Mouse (Mus musculus) hindbrain, embryonic 13.5 days (tissue): ENCODE measurements around the gene Pamr1. TPM values are rescaled to one million over a fixed set of nuclear protein-coding genes. Genes with fewer than 3 reads are reported as not detected.
A peak's percentile ranks its signal among the peaks of the same experiment; 100 is the strongest.

ENCODE experiments used
- ATAC-seq: fragments of 200-750 bp; cut with Nextera tagmentation; 2 replicates; pipeline ENCODE4 v1.8.0; 2017; ENCODE audit warnings: moderate TSS enrichment; ENCODE audit not compliant: low FRiP score
- H3K27ac ChIP-seq: fragments of 300-500 bp; sonication (generic); 2 replicates; pipeline ENCODE4 v1.5.1; 2015; ENCODE audit warnings: inconsistent platforms, mild to moderate bottlenecking, moderate library complexity
- H3K27me3 ChIP-seq: fragments of 300-500 bp; sonication (generic); 2 replicates; pipeline ENCODE4 v1.6.1; 2015; ENCODE audit warnings: mild to moderate bottlenecking, inconsistent platforms
- H3K36me3 ChIP-seq: fragments of 300-500 bp; sonication (generic); 2 replicates; pipeline ENCODE4 v1.6.1; 2015; ENCODE audit warnings: mild to moderate bottlenecking, inconsistent platforms
- H3K4me1 ChIP-seq: fragments of 300-500 bp; sonication (generic); replicated peaks from 2 replicates; pipeline ENCODE4 v1.6.1; 2015; ENCODE audit warnings: inconsistent platforms
- H3K4me2 ChIP-seq: fragments of 300-500 bp; sonication (generic); 2 replicates; pipeline ENCODE4 v1.6.1; 2015; ENCODE audit warnings: inconsistent platforms, mild to moderate bottlenecking, moderate library complexity
- H3K4me3 ChIP-seq: fragments of 300-500 bp; sonication (generic); 2 replicates; pipeline ENCODE4 v1.5.1; 2015; ENCODE audit warnings: mild to moderate bottlenecking, inconsistent platforms
- H3K9ac ChIP-seq: fragments of 300-500 bp; sonication (generic); 2 replicates; pipeline ENCODE4 v1.6.1; 2015; ENCODE audit warnings: mild to moderate bottlenecking, inconsistent platforms
- H3K9me3 ChIP-seq: fragments of 300-500 bp; sonication (generic); 2 replicates; pipeline ENCODE4 v1.6.1; 2016; ENCODE audit warnings: inconsistent platforms
- WGBS: fragments of 180-500 bp; shearing (Covaris S2); methylation state at CpG from one replicate; pipeline ENCODE4 v1.1.7; 2015; 5-methylcytosine and 5-hydroxymethylcytosine counted together
- polyA plus RNA-seq: library from polyadenylated mRNA; unstranded; fragments of >200 nt; fragmentation: Nextera tagmentation; extraction: Ambion mirVana; gene quantifications from 2 replicates; pipeline ENCODE4 v1.2.1, GENCODE M21; 2015

Pamr1 gene
- polyA plus RNA-seq, 1 experiment from 2014 or later, result 4.5 TPM

DNA sequence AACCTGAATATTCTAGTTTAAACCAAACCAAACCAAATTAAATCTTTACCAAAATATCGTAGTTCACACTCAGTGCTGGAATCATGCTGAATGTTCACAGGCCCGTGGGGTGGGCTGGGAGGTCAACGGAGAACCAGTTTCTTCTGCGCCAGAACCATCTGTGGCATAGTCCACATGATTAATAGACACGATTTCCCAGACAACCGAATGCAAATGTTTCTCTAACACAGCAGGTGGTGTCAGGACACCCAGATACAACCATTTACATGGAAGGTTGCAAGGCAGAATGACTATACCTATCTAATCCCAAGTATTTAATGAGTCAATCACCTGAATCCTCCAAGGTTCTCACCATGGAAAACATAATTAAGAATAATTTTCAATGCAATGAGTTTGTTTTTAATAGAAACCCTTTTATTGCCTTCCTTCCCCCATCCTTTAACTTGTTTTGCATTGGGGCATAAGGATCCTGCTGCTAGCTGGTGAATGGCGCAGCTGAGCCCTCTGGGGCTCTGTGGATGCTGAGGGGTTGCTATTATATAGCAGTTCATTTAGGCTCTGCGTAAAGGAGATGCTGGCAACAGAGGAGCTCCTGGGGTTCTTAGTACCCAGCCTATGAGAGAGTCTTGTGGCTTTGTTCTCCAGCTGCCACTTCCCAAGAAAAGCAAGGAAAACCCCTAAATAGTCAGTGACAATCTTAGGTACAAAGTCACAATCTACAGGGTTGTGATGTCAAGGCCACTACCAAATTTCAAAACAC is 106.3 kb downstream of the Pamr1 start:
- Histone ChIP-seq H3K9ac (no peak overlapping the region), H3K27ac (peak overlapping the region; percentile 59), H3K9me3 (no peaks in the 10 kb centered on the region), H3K4me3 (no peak overlapping the region), H3K4me1 (peaks cover 42% of the 10 kb centered on the region), H3K4me2 (no peak overlapping the region), H3K27me3 (0 out of 2 replicates have a peak, but pooled peaks cover 3% of the 10 kb centered on the region), H3K36me3 (no peaks in the 10 kb centered on the region)
- WGBS, result 21% methylated on average over 8 of the region's 8 CpGs
- ATAC-seq, result no peak

DNA sequence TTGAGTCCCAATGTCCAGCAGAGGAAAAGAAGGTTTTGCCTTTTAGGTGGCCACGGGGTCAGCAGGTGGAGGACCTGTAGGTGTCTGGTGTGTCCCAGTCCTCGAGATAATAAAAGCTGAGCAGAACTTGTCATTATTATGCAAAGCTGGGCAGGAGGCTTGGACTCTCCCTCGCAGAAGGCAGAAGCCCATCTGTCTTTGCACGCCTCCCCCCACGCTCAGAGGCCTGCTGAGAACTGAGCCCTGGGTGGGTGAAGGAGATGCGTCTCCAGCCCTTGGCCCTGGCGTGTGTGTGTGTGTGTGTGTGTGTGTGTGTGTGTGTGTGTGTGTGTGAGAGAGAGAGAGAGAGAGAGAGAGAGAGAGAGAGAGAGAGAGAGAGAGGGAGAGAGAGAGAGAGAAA is 107.9 kb downstream of the Pamr1 start:
- WGBS, result 2% methylated on average over 6 of the region's 7 CpGs
- peak overlapping the region; percentile 76 for H3K4me3 ChIP-seq
- H3K9ac ChIP-seq, result peak overlapping the region; percentile 88
- peak overlapping the region; percentile 96 for H3K27ac ChIP-seq
- peaks cover 53% of the 10 kb centered on the region for H3K4me1 ChIP-seq
- H3K4me2 ChIP-seq, result peak overlapping the region; percentile 73
- 0 out of 2 replicates have a peak, but pooled peaks cover 3% of the 10 kb centered on the region for H3K27me3 ChIP-seq
- no peaks in the 10 kb centered on the region for H3K36me3 ChIP-seq
- no peaks in the 10 kb centered on the region for H3K9me3 ChIP-seq
- ATAC-seq, result 0 out of 2 replicates have a peak, but pooled peaks have one; percentile 45

DNA sequence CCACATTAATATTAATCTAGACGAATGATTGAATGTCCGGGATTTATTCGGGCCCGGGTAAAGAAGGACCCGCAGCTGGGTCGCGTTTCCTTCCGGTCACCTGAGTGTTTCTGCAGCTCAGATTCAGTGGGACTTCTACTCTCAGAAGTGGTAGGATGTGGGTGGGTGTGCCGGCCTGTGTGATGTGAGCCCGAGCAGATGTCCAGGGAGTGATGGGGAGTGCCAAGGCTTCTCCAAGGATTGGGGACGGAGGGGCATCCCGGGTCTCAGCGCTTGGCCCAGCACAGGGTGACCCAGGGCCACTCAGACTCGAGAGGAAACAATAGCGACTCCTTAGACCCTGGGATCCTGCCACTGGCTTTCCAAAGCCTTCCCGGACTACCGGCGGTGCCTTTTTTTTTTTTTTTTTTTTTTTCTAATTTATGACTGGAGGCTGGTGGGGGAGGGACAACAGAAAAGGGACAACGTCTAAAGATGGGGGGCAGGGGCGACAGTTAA is 108.4 kb downstream of the Pamr1 start, which contains the start of gene Slc1a2:
Slc1a2 (plus strand) TSS at position 497 of the 498 bp plus-strand sequence.
- H3K4me3 ChIP-seq, result peak within 1 kb of the TSS; percentile 76
- peak within 1 kb of the TSS; percentile 73 for H3K4me2 ChIP-seq
- H3K4me1 ChIP-seq, result peaks cover 58% of the 10 kb centered on the region
- H3K36me3 ChIP-seq, result no peaks in the 10 kb centered on the region
- under 1% methylated on average over 20 of the region's 20 CpGs for WGBS
- H3K9ac ChIP-seq, result peak within 1 kb of the TSS; percentile 88
- no peaks in the 10 kb centered on the region for H3K9me3 ChIP-seq
- ATAC-seq, result peak; percentile 40
- H3K27ac ChIP-seq, result peak within 1 kb of the TSS; percentile 96
- 0 out of 2 replicates have a peak, but pooled peaks cover 3% of the 10 kb centered on the region for H3K27me3 ChIP-seq

DNA sequence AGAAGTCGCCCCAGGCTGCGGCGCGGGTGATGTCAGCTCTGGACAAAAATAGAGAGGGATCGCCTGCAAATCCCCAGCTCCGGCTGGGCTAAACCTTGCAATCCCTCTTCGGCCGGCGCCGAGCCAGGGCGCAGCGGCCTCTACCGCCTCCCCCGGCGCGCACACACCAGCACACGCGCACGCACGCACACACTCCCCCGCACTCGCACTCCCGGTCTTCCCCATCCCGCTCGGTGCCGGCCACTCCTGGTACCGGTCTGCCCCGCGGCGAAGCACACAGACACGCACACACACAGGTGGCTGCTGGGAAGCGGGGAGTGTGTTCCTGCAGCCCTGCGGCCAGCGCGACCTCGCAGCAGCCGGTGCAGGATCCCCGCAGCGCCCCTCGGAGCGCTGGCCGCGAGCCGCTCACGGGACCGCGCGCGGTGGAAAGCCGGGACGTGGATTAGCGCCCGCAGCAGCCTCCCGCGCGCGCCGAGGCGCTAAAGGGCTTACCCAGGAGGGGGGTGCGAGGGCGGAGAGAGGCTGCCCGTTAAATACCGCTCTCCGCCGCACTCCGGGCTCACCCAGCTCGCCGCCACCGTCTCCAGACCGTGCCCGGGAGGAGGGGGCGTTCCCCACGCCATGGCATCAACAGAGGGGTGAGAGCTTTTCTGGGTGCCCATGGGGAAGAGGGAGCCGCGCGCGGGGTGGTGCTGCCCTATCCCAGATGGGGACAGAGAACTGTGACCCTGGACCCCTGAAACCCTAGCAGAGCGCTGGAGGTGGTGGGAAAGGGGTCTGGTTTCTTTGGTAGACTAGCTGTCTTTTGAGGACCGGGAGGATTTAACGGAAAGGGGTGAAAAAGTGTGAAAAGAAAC is 109.1 kb downstream of the Pamr1 start:
- Histone ChIP-seq H3K27ac (peak overlapping the region; percentile 96), H3K4me3 (peak overlapping the region; percentile 76), H3K4me2 (peak overlapping the region; percentile 73), H3K9ac (peak overlapping the region; percentile 88), H3K4me1 (peaks cover 65% of the 10 kb centered on the region), H3K36me3 (no peaks in the 10 kb centered on the region), H3K27me3 (0 out of 2 replicates have a peak, but pooled peaks cover 3% of the 10 kb centered on the region), H3K9me3 (no peaks in the 10 kb centered on the region)
- ATAC-seq, result peak; percentile 83
- under 1% methylated on average over 74 of the region's 80 CpGs for WGBS

DNA sequence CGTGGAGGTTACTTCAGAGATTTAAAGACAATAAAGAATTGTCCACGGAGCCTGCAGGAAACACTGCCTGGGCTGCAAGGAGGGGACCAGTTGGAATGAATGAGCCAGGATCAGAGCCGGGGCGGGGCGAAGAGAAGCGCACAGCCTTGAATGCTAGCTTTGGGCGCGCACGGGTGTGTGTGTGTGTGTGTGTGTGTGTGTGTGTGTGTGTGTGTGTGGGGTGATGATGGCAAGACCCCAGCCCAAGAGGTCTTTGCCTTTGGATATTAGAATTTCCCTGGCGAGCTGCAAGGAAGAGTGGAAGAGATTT is 109.7 kb downstream of the Pamr1 start:
- under 1% methylated on average over 10 of the region's 10 CpGs for WGBS
- H3K36me3 ChIP-seq, result no peaks in the 10 kb centered on the region
- H3K4me3 ChIP-seq, result peak overlapping the region; percentile 76
- H3K9ac ChIP-seq, result peak overlapping the region; percentile 88
- peak overlapping the region; percentile 96 for H3K27ac ChIP-seq
- ATAC-seq, result no peak
- H3K4me1 ChIP-seq, result peaks cover 71% of the 10 kb centered on the region
- peak overlapping the region; percentile 73 for H3K4me2 ChIP-seq
- H3K27me3 ChIP-seq, result 0 out of 2 replicates have a peak, but pooled peaks cover 3% of the 10 kb centered on the region
- H3K9me3 ChIP-seq, result no peaks in the 10 kb centered on the region

DNA sequence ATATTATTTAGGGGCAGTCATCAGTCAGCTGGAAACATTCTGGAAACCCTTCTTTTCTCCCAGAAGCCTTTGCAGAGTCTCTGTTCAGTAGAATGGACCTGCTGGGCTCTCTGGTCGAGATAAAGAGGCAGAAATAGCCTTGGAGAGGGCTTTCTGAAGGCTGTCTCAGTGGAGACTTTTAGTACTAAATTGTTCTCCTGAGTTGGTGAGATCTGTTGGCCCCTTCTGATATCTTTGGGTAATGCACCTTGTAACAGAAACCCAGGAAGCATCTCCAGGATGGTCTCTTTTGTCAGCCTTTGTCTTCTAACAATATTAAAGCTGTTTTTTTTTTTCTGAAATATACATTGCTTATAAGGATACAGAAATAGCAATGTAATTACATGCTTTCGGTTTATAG is 111.2 kb downstream of the Pamr1 start:
- 41% methylated on average over 2 of the region's 2 CpGs for whole genome bisulfite sequencing
- Histone ChIP-seq H3K27me3 (0 out of 2 replicates have a peak, but pooled peaks cover 3% of the 10 kb centered on the region), H3K27ac (peak overlapping the region; percentile 88), H3K9ac (peak overlapping the region; percentile 88), H3K4me1 (peaks cover 72% of the 10 kb centered on the region), H3K36me3 (no peaks in the 10 kb centered on the region), H3K9me3 (no peaks in the 10 kb centered on the region), H3K4me2 (peak overlapping the region; percentile 73), H3K4me3 (peak overlapping the region; percentile 76)
- no peak for ATAC-seq

DNA sequence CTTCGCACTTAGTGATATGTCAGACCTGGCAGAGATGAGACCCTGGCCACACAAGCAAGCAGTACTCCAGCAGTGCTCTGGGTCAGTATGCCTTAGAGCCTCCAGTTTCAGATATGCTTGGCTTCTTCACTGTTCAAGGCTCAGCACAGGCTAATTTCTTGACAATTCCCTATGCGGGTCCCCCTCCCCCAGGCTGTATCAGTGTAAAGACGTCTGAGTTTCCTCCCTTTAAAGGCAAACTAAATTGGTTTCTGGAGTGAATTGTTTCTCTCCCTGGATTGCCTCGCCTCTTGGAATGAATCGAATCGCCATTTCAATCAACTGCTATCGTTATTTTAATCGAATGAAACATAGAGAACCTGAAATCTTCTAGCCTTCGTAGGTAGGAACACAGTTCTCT is 113.1 kb downstream of the Pamr1 start:
- WGBS, result 42% methylated on average over 9 of the region's 9 CpGs
- Histone ChIP-seq H3K36me3 (no peaks in the 10 kb centered on the region), H3K9me3 (no peaks in the 10 kb centered on the region), H3K4me3 (peak overlapping the region; percentile 18), H3K4me2 (peak overlapping the region; percentile 73), H3K27ac (peak overlapping the region; percentile 88), H3K27me3 (0 out of 2 replicates have a peak, but pooled peaks cover 3% of the 10 kb centered on the region), H3K4me1 (peaks cover 57% of the 10 kb centered on the region), H3K9ac (peak overlapping the region; percentile 88)
- peak; percentile 44; the same call in 1 of the 2 replicates for ATAC-seq

DNA sequence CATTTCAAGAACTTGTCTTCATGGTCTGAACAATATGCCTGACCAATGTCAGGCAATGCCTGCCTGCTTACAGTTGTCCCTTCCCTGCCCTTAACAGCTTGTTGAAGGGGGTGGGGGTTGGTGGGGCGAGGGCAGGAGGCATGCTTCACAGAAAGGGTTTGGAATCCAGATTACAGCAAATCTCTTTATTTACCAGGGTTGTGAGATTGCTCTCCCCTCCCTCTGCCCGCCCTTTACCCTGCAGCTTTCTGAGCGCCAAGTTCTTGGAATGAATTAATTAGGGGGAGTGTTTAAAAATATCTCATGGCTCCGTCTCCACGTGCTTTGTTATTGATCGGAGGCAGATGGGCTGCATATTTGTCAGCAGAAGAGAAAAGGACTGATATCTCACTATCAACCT is 113.5 kb downstream of the Pamr1 start:
- Histone ChIP-seq H3K27ac (peak overlapping the region; percentile 88), H3K4me2 (peak overlapping the region; percentile 73), H3K36me3 (no peaks in the 10 kb centered on the region), H3K4me3 (peak overlapping the region; percentile 18), H3K27me3 (0 out of 2 replicates have a peak, but pooled peaks cover 3% of the 10 kb centered on the region), H3K4me1 (peaks cover 54% of the 10 kb centered on the region), H3K9me3 (no peaks in the 10 kb centered on the region), H3K9ac (peak overlapping the region; percentile 88)
- 11% methylated on average over 6 of the region's 6 CpGs for WGBS
- no peak for ATAC-seq

DNA sequence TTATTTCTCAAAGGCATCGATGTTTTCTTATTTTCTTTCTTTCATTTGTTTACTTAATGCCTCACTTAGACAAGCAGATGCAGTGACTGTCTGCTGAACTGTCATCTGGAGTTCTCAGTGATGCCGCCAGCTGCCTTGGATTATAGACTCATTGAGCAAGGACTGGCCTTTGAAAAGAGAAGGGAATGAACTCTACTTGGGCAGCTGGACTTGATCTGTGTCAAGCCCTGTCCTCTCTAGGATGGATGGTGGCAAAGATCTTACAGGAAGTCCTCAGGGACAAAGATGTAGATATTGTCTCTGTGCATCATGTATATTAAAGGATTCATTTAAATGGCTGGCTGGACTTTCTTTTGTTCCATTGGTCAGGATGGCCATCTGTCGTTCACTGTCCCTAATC is 114.1 kb downstream of the Pamr1 start:
- H3K4me2 ChIP-seq, result peak overlapping the region; percentile 73
- H3K27me3 ChIP-seq, result 0 out of 2 replicates have a peak, but pooled peaks cover 3% of the 10 kb centered on the region
- peaks cover 60% of the 10 kb centered on the region for H3K4me1 ChIP-seq
- H3K9me3 ChIP-seq, result no peaks in the 10 kb centered on the region
- ATAC-seq, result no peak
- H3K36me3 ChIP-seq, result no peaks in the 10 kb centered on the region
- peak overlapping the region; percentile 88 for H3K27ac ChIP-seq
- 43% methylated on average over 3 of the region's 3 CpGs for WGBS
- H3K9ac ChIP-seq, result peak overlapping the region; percentile 31; the same call in 1 of the 2 replicates
- H3K4me3 ChIP-seq, result no peak overlapping the region

DNA sequence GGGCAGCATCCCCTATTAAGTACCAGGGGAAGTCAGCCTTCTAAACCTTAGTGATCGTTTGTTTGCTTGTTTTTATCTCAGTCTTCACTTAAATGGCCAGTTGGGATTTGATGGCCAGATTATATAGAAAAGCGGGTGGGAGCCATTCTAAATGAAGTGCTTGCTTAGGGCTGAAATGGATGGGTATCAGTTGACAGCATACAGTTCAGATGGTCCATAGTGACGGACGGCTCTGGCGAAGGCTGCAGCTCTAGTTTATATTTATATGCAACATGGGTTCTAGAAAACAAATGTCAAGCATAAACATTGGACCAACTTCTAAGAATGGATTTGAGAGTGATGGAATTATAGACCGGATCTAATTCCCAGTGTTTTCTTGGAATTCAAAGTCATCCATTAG is 118.2 kb downstream of the Pamr1 start:
- Histone ChIP-seq H3K9ac (no peak overlapping the region), H3K9me3 (no peaks in the 10 kb centered on the region), H3K27me3 (no peaks in the 10 kb centered on the region), H3K27ac (no peak overlapping the region), H3K4me2 (no peak overlapping the region), H3K36me3 (no peaks in the 10 kb centered on the region), H3K4me1 (peaks cover 40% of the 10 kb centered on the region), H3K4me3 (no peak overlapping the region)
- 82% methylated on average over 6 of the region's 6 CpGs for WGBS
- no peak for ATAC-seq

DNA sequence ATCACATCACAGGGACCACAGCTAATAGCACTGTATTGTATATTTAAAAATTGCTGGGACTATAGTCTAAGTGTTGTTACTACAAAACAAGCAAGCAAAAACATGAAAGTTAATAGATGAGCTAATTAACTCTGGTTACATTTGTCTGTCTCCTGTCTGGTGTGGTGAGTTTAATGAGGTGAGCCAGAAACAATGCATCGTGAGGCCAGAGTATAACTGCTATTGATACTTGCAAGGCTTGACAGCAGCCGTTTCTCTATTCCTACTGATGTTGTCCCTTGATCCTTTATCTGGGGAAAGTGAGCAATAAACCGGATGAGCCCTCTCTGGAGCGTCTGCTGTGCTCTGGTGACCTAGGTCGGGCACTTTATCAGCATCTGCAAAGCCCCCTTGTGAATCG is 119.8 kb downstream of the Pamr1 start:
- Histone ChIP-seq H3K4me1 (peaks cover 40% of the 10 kb centered on the region), H3K36me3 (no peaks in the 10 kb centered on the region), H3K27me3 (no peaks in the 10 kb centered on the region), H3K27ac (no peak overlapping the region), H3K9me3 (no peaks in the 10 kb centered on the region), H3K4me3 (no peak overlapping the region), H3K9ac (no peak overlapping the region), H3K4me2 (no peak overlapping the region)
- WGBS, result 36% methylated on average over 6 of the region's 6 CpGs
- no peak for ATAC-seq

DNA sequence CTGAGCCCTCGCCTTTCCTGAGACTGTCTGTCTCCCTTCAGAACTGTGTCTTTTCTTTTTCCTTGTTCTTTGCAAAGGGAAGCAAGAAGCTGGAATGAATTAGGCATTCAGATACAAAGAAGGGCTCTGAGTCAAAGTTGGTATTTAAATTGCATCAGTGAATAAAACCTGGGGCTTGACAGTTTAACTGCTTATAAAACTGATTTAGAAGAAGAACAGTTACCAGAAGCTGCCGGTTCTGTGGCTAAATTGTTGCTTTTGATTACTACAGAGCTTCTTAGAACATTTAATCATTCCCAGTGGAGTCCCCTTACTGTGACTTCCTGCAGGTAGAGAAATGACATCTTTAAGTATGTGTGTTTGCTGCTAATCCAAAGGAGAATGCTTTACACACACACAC is 124.8 kb downstream of the Pamr1 start:
- no peaks in the 10 kb centered on the region for H3K27me3 ChIP-seq
- H3K9me3 ChIP-seq, result no peaks in the 10 kb centered on the region
- H3K4me2 ChIP-seq, result no peak overlapping the region
- peaks cover 33% of the 10 kb centered on the region for H3K4me1 ChIP-seq
- no peak overlapping the region for H3K9ac ChIP-seq
- no peaks in the 10 kb centered on the region for H3K36me3 ChIP-seq
- ATAC-seq, result no peak
- 41% methylated on average over 2 of the region's 2 CpGs for WGBS
- H3K27ac ChIP-seq, result peak overlapping the region; percentile 62; the same call in 1 of the 2 replicates
- no peak overlapping the region for H3K4me3 ChIP-seq
